Mouse (Mus musculus) intestine, embryonic 14.5 days (tissue): ENCODE measurements around the gene Mrpl18. TPM values are rescaled to one million over a fixed set of nuclear protein-coding genes. Genes with fewer than 3 reads are reported as not detected.

Source experiments
- microRNA-seq: library from miRNA; unstranded; fragments of <30 nt; microRNA quantifications from one replicate; pipeline ENCODE4, GENCODE M21; 2016
- polyA plus RNA-seq: library from polyadenylated mRNA; unstranded; fragments of >200 nt; fragmentation: Nextera tagmentation; extraction: Ambion mirVana; gene quantifications from 2 replicates; pipeline ENCODE4 v1.2.1, GENCODE M21; 2014

The Mrpl18 gene
- polyA plus RNA-seq, 1 experiment from 2014 or later = 168 TPM

Small RNA genes lying within 50 kb of the gene (microRNA-seq; reads per million reads assigned to microRNA genes)
- not detected for gene Gm24085

Other genes with a start within 250 kb of the Mrpl18 start
- 0.34 TPM in 1 of 2 replicates, not detected in the other for gene Slc22a1, start 240.5 kb downstream of the Mrpl18 start, polyA plus RNA-seq
- 52.3 and 52.8 TPM in 2 replicates for gene Igf2r, start 146.7 kb downstream of the Mrpl18 start, polyA plus RNA-seq
- gene Mas1, start 48.2 kb downstream of the Mrpl18 start, polyA plus RNA-seq = 0.64 and 1.3 TPM in 2 replicates
- not detected in 2 replicates for gene Mrgprh, start 40.3 kb downstream of the Mrpl18 start, polyA plus RNA-seq
- 0.65 and 1.4 TPM in 2 replicates for gene Pnldc1, start 6.1 kb downstream of the Mrpl18 start, polyA plus RNA-seq
- 447 and 471 TPM in 2 replicates for gene Tcp1, start 644 bp downstream of the Mrpl18 start, polyA plus RNA-seq
- 0.81 and 1.1 TPM in 2 replicates for gene Acat3, start 24.3 kb upstream of the Mrpl18 start, polyA plus RNA-seq
- gene Acat2, start 44.4 kb upstream of the Mrpl18 start, polyA plus RNA-seq = 141 and 151 TPM in 2 replicates
- gene Wtap, start 77.8 kb upstream of the Mrpl18 start, polyA plus RNA-seq = 121 and 131 TPM in 2 replicates
- gene Sod2, start 90.5 kb upstream of the Mrpl18 start, polyA plus RNA-seq = 141 and 149 TPM in 2 replicates
- 0.27 TPM in 1 of 2 replicates, not detected in the other for gene Gpr31b, start 136.0 kb upstream of the Mrpl18 start, polyA plus RNA-seq
- gene Tcp10b, start 144.8 kb upstream of the Mrpl18 start, polyA plus RNA-seq = 0.09 and 0.31 TPM in 2 replicates
- not detected in 2 replicates for gene Unc93a, start 215.5 kb upstream of the Mrpl18 start, polyA plus RNA-seq